Mouse (Mus musculus) limb, embryonic 11.5 days (tissue): ENCODE results near the gene Fam47c. TPM values are rescaled to one million over a fixed set of nuclear protein-coding genes. Genes with fewer than 3 reads are reported as not detected.

Experiments used
- ATAC-seq: fragments of 200-750 bp; cut with Nextera tagmentation; 2 replicates; pipeline ENCODE4 v1.8.0; 2017; ENCODE audit warnings: low read depth; ENCODE audit not compliant: insufficient number of reproducible peaks, low FRiP score, low TSS enrichment
- DNase-seq: peaks from one replicate; pipeline ENCODE4 v3.0.0-alpha.2; 2015; ENCODE audit warnings: low spot score
- H3K27ac ChIP-seq: fragments of 300-500 bp; sonication (generic); replicated peaks from 2 replicates; pipeline ENCODE4 v1.5.1; 2014; ENCODE audit warnings: low read depth, mild to moderate bottlenecking, low read length
- H3K27me3 ChIP-seq: fragments of 300-500 bp; sonication (generic); 2 replicates; pipeline ENCODE4 v1.6.1; 2014; ENCODE audit warnings: mild to moderate bottlenecking, low read length, mixed read lengths; ENCODE audit not compliant: control insufficient read depth, insufficient read depth
- H3K36me3 ChIP-seq: fragments of 300-500 bp; sonication (generic); 2 replicates; pipeline ENCODE4 v1.6.1; 2014; ENCODE audit warnings: mild to moderate bottlenecking, low read length, moderate library complexity, mixed read lengths; ENCODE audit not compliant: control insufficient read depth, insufficient read depth
- H3K4me1 ChIP-seq: fragments of 300-500 bp; sonication (generic); 2 replicates; pipeline ENCODE4 v1.6.1; 2014; ENCODE audit warnings: low read length, mixed read lengths; ENCODE audit not compliant: control insufficient read depth, insufficient read depth
- H3K4me2 ChIP-seq: fragments of 300-500 bp; sonication (generic); 2 replicates; pipeline ENCODE4 v1.6.1; 2014; ENCODE audit warnings: low read depth, mild to moderate bottlenecking, moderate library complexity; ENCODE audit not compliant: severe bottlenecking
- H3K4me3 ChIP-seq: fragments of 300-500 bp; sonication (generic); 2 replicates; pipeline ENCODE4 v1.5.1; 2014; ENCODE audit warnings: low read depth, low read length
- H3K9ac ChIP-seq: fragments of 300-500 bp; sonication (generic); 2 replicates; pipeline ENCODE4 v1.6.1; 2014; ENCODE audit warnings: mild to moderate bottlenecking, low read length
- H3K9me3 ChIP-seq: fragments of 300-500 bp; sonication (generic); 2 replicates; pipeline ENCODE4 v1.6.1; 2016; ENCODE audit warnings: low read length; ENCODE audit not compliant: control insufficient read depth
- WGBS: fragments of 180-500 bp; shearing (Covaris S2); extraction: QIAGEN DNeasy Blood & Tissue Kit; methylation state at CpG from one replicate; pipeline ENCODE4 v1.1.7; 2014; 5-methylcytosine and 5-hydroxymethylcytosine counted together
- polyA plus RNA-seq: library from polyadenylated mRNA; unstranded; fragments of >200 nt; fragmentation: Nextera tagmentation; extraction: Ambion mirVana; gene quantifications from 2 replicates; pipeline ENCODE4 v1.2.1, GENCODE M21; 2014

Fam47c gene
- polyA plus RNA-seq: not detected in 2 replicates

DNA sequence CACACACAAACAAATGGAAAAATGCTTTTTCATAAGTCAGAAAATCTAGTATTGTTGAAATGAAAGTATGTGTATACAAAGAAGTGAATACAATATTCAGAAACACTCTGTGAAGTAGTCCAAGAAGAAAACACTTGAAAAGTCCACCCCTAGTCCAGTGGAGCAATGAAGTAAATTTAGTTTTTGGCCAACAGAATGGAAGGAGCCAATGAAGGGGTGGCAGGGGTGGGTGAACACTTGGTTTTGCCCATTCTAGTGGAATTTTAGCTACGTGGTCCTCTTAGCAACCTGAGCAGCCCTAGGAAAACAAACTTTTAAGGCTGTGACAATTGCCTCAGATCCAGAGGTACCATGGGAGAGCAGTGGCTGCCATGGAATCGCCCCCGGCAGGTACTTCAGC, at the start of gene Fam47c:
Gene Fam47c, plus strand, starts transcription at position 301 of the 400 bp plus-strand sequence.
- no peak within 1 kb of the TSS for H3K9ac ChIP-seq
- no peak for DNase-seq
- H3K4me3 ChIP-seq: no peak within 1 kb of the TSS
- H3K27me3 ChIP-seq: no peaks in the 10 kb centered on the region
- H3K4me2 ChIP-seq: no peak within 1 kb of the TSS
- H3K36me3 ChIP-seq: no peaks in the 10 kb centered on the region
- H3K4me1 ChIP-seq: no peaks in the 10 kb centered on the region
- H3K9me3 ChIP-seq: no peaks in the 10 kb centered on the region
- 85% methylated on average over 3 of the region's 3 CpGs for WGBS
- no peak for ATAC-seq
- no peak within 1 kb of the TSS for H3K27ac ChIP-seq

GRCm38 (mm10) chrX:78769408-78769807, 31.8 kb downstream of the Fam47c start:
- WGBS: 74% methylated on average over 2 of the region's 2 CpGs
- no peak for ATAC-seq

DNA sequence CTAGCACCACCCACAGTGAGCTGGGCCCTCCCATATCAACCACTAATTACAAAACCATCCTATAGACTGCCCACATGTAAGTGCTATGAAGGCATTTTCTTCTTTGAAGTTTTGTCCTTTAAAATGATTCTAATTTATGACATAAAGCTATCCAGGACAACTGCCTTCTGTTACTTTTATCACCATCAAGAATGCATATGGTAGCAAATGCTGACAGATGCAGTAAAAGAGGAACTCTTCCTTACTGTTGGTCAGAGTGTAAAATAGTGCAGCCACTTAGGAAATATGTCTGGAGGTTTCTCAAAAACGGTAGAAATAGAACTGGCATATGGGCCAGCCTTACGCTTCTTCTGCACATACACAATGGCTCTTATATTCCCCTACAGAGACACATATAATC, 39.5 kb downstream of the Fam47c start:
- ATAC-seq (no peak), DNase-seq (no peak)
- H3K4me1 ChIP-seq: no peaks in the 10 kb centered on the region
- no peak overlapping the region for H3K27ac ChIP-seq
- no peak overlapping the region for H3K4me2 ChIP-seq
- no peaks in the 10 kb centered on the region for H3K9me3 ChIP-seq
- no peaks in the 10 kb centered on the region for H3K27me3 ChIP-seq
- no peaks in the 10 kb centered on the region for H3K36me3 ChIP-seq
- 86% methylated on average over 2 of the region's 2 CpGs for WGBS
- no peak overlapping the region for H3K9ac ChIP-seq
- no peak overlapping the region for H3K4me3 ChIP-seq

More at GRCm38 (mm10) chrX:78769408-78769807, 31.8 kb downstream of the Fam47c start:
- Histone ChIP-seq H3K4me2 (no peak overlapping the region), H3K27ac (no peak overlapping the region), H3K27me3 (no peaks in the 10 kb centered on the region), H3K9me3 (no peaks in the 10 kb centered on the region), H3K4me1 (no peaks in the 10 kb centered on the region), H3K9ac (no peak overlapping the region), H3K36me3 (no peaks in the 10 kb centered on the region), H3K4me3 (no peak overlapping the region)
- no peak for DNase-seq

Other genes starting within 250 kb of the Fam47c start
- gene Prrg1, start 153.9 kb upstream of the Fam47c start, polyA plus RNA-seq: 11.1 and 11.7 TPM in 2 replicates